Mouse (Mus musculus) urinary bladder, adult 18-20 months (tissue): ENCODE measurements around the gene Gm12248.

Source experiments
- DNase-seq, 2 experiments: peaks; one replicate each; pipeline ENCODE4 v3.0.0; 2022; ENCODE audit warnings: low spot score in 2 of 2, mixed read lengths in 2 of 2

The Gm12248 gene

DNA sequence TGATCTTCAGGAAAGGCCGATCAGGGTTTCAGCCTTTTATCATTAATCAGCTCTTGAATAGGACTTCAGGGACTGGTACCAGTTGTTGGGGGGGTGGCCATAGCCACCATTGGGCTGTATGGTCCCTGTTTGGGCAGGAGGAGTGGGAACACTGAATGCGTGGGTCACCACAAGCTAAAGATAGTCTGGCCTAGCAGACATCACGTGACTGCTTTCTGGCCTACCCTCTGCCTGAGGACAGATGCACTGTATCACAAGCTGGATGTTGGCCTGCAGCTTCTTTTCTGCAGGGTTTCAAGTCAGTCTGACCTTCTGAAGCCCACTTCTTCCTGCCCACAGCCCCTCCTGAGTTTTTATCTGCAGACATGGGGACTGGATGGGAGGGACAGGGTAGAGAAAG is 59.3 kb downstream of the Gm12248 start:
- DNase-seq = no peak

DNA sequence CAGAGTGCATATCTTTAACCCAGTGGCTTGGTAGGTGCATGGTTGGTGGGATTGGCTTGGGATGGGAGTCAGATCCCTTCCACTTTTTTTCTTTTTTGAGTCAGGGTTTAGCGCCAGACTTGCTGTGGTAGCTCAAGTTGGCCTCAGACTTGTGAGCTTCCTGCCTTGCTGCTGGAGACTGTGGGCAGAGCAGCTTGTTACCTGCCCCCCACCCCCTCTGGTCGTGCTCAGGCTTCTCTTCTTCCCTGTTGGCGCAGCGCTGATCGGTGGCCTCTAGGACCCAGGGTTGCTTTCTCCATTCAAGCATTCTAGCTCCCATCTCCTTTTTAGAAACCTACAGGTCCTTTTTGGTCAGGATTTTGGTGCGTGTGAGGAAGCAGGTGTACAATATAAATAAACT is 61.8 kb downstream of the Gm12248 start:
- DNase-seq = no peak

DNA sequence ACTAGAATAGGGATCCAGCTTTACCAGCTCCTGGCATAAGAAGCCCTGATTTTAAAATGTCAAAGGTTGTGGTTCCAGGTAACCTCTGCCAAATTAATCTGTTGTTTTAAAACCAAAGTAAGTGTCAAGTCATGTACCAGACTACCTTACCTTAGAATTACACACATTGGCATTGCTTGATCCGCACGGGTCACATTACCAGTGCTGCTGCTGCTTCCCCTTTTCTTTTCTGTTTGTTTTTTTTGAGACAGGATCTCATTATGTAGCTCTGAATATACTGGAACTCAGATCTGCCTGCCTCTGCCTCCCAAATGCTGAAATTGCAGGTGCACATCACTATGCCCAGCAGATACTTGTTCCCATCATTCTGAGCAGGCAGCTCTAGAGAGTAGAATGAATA is 63.1 kb downstream of the Gm12248 start:
- DNase-seq = no peak

DNA sequence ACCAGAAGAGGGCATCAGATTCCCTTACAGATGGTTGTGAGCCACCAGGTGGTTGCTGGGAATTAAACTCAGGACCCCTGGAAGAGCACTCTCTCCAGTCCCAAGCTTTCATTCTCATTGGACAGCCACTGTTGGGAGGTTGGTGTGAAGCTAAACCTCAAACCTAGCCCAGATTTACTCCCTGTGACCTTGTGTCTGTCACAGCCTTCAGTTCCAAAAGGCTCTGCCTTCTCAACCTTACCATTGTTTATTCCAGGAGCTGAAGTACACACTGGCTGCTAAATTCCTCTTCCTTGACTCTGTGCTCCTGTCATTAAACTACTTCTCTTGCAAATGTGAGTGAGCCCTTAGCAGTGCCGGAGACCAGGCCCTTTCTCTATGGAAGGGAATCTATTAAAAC is 64.0 kb downstream of the Gm12248 start:
- DNase-seq = no peak

DNA sequence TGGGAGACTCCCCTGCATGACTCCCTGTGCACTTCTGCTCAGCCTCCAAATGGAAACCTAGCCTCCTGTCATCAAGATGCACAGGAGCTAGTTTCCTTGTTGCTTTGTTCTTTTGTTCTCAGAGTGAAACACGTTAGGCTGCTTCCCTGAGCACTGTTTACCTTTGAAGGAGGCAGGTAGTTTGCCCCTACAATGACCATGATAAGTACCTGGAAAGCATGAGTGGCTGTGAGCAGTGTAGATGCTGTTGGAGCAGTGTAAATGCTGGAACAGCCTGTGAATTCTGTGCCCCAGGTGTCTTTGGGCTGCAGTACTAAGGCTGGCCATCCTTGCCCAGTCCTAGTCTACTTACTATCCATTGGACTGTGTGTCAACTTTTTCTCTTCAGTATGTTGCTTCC is 66.1 kb downstream of the Gm12248 start:
- no peak for DNase-seq

DNA sequence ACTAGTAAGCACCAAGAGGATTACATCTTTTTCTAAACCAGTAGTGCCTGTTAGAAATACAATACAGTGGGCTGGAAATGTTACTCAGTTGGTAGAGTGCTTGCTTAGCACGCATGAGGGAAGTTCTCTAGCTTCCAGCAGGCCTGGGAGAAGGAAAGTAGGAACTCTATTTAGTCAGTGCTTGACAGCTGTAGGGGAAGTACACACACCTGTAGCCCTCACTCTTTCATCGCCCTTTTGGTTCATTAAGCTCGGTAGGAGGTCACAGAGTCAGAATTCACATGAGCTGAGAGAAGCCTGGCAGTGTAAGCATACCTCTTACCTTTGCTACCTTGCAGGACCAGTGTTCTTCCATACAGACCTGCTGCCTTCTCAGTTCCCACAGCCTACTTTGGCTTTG is 66.6 kb downstream of the Gm12248 start:
- no peak for DNase-seq

DNA sequence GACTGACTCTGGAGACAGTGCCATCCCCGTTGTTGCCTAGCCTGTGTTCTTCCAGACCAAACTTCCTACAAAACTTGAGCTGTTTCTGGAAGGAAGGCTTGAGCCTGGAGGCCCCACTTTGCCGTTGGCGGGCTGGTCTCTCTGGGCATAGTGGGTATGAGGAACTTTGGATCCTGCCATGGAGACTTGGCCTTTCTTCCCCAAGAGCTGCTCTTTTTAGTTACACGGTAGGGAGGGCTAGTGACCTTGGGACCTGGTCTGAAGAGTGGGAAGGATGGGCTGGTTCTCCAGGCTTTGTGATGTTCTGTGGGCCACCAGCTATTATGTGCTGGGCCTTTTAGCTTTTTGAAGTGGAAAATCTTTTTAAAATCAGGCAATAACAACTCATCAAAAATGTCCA is 67.1 kb downstream of the Gm12248 start:
- no peak for DNase-seq

DNA sequence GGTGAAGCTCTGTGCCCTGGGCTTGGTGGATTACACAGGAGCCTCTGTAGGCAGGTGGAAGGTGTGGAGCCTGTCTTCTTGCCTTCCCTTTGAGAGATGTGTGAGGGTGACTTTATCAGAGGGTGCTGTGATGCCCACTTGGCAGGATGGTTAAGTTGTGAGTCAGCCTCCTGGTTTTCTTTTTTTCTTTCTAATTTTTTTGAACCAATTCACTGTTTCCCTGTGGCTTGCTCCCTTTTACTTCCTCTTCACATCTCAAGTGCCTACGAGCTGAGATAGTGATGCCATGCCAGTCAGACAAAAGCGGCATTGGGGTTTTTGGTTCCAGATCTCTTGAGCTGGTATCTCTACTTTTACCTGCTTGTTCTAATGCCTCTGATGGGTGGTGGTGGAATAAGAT is 68.3 kb downstream of the Gm12248 start:
- DNase-seq = no peak

DNA sequence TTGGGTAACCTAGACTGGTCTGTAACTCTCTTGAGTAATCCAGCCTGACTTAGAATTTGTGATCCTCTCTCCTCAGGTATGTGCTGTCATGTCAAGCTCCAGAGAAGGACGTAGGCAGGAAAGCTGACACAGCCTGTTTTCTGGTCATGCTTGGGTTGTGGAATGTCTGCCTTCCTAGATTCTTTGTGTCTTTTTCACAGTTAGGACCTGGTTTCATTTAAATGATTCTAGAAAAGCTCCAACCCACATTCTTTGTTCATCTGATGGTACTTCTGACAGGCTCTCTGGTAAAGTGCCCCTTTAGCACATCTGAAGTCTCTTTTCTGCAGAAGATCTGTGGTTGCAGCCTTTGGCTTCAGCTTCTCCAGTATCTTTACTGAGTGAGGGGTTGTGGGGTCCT is 68.7 kb downstream of the Gm12248 start:
- no peak for DNase-seq

DNA sequence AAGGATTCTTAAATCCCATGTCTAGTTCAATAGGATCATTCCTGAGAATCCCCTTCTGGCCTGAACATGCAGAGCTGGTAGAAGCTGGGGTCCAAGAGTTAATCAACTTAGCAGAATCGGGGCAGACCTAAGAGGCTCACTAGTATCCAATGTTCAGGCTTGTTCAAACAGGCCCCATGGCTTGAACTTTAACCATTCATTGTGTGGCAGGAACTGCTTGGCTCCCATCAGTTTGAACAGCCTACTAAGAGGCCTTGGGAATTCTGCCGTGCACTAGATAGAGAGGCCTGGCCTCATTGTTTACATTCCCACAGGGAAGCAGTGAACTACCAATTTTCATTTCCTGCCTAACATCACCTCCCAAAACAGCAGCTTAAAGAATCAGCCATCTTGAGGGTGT is 71.3 kb downstream of the Gm12248 start:
- DNase-seq = no peak

DNA sequence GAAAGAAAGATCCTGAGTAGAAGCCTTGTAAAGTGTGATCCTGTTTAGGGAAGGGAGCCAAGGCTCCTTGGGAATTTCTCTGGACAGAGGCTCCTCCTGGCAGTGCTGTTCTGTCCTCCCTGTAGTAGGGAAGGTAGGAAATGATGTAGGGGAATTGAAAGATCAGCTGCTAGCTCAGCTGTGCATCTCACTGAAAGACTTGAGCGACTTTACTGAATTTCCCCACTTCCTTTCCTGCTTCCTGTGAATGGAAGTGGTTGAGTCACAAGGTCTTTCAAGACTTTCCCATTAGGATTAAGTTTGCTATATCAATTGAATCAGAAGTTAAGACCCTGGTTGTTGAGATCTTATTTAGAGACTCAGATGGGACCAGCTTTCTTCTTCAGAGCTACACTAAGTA is 71.8 kb downstream of the Gm12248 start:
- no peak for DNase-seq

DNA sequence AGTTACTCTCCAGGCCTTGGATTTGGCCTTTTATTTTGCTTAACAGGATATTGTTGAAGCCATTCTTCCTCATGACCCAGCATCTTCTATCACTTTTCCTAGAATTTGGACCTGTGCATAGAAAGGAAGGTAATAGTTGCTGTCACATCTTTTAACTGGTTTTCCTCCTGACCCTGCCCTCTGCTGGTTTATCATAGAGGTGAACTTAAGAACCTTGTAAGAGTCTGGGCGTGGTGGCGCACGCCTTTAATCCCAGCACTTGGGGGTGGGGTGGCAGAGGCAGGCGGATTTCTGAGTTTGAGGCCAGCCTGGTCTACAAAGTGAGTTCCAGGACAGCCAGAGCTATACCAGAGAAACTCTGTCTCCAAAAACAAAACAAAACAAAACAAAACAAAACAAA is 74.2 kb downstream of the Gm12248 start:
- no peak for DNase-seq

DNA sequence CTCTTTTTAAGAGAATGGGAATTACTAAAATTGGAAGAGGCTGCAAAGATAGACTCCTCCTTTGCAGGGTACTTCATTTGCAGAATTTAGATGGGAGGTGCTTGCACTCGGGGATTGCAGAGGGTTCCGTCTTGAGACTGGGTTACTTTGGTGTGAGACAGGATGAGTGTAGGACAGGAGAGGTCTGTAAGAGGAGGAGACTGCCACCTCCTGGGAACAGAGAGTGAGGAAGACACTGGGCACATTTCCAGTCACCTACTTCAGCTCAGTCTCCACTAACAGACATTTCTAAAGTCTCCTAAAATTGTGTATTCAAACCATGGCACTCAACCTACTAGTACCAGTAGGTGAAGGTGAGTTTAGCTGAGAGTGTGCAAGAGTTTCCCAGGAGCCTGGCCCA is 74.6 kb downstream of the Gm12248 start:
- no peak for DNase-seq

DNA sequence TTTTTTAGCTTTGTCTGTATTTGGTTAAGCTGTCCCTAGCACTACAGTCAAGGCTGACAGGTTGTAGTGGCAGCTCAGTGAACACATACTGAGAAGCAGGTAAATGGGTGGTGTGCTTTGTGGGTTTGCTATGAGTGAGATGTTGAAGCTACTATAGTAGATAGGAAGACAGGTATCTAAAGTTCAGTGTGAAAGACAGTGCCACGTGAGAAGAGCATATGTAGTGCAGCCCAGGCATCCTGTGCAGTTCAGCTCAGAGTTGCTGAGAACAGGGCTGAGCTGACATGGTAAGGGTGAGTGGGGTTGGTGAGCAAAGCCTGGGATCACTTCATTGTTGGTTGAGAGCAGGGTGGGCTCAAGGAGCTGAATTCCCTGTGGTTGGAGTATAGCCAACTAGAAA is 75.5 kb downstream of the Gm12248 start:
- no peak for DNase-seq

DNA sequence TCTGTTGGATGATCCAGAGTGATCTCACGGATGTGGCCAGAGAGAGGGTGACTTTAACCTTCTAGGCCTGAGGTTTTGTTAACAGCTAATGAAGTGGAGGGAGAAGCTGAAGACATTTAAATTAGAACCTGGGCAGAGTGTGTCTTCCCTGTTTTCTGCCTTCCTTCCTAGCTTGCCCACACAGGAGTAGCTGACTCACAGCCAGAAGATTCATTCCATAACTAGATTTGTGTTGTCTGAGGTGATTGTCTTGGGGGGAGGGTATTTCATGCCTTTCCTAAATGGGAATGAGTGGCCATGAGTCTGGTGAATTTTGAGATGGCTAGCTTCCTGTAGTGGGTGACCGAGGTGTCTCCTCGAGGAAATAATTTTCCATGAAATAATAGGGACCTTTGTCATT is 76.6 kb downstream of the Gm12248 start:
- DNase-seq = no peak

DNA sequence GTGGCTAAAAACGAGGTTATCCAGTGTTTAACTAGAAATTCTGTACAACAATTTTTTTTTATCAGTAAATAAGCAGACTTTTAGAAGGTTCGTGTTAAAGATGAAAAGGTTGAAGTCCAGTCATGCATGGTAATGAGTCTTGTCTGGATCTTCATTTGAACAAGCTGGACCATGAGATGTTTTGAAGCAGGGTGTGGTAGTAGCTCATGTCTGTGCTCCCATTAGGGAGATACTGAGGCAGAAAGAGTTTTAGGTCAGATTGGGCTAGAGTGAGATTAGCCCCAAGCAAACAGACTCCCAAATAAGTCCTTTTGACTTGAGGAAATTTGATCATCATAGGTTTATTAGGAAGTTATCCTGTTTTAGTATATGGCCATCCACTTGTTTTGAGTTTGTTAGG is 77.6 kb downstream of the Gm12248 start:
- DNase-seq = no peak

DNA sequence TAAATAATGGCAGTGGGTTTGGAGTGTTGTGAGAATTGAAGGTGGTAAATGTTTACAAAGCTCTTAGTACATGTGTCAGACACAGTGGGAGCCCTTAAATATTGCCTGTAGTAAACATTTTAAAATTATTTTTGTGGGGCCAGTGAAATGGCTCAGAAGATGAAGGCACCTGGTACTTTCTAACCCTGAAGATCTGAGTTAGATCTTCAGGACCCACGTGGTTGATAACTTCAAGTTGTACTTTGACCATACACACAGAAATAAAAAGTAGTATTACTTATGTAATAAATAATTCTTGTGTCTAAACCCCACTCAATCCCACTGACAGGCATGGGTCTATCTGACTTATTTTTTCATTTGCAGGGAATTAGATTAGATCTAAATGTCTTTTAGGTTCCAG is 78.3 kb downstream of the Gm12248 start:
- no peak for DNase-seq
